Mouse (Mus musculus): ENCODE measurements around the gene Pax3. TPM values are rescaled to one million over a fixed set of nuclear protein-coding genes. Genes with fewer than 3 reads are reported as not detected.

Pax3 gene
- total RNA-seq, 2 experiments from 2014 or later = not detected

GRCm38 (mm10) chr1:78181882-78182281, 15.1 kb downstream of the Pax3 start:
- no peak for DNase-seq (ENCODE audit: low spot score in 2 of 2)

GRCm38 (mm10) chr1:78172334-78172733, 24.6 kb downstream of the Pax3 start:
- DNase-seq (ENCODE audit: low spot score in 2 of 2) = no peak

GRCm38 (mm10) chr1:78171671-78172070, 25.3 kb downstream of the Pax3 start:
- DNase-seq (ENCODE audit: low spot score in 2 of 2) = no peak

- DNase-seq (ENCODE audit: low spot score in 2 of 2) = no peak
Observed at GRCm38 (mm10) chr1:78170771-78171170, 26.2 kb downstream of the Pax3 start.

- DNase-seq (ENCODE audit: low spot score in 2 of 2) = no peak
Observed at GRCm38 (mm10) chr1:78168796-78169195, 28.1 kb downstream of the Pax3 start.

GRCm38 (mm10) chr1:78167577-78168286, 29.2 kb downstream of the Pax3 start:
- no peak for DNase-seq (ENCODE audit: low spot score in 2 of 2)

GRCm38 (mm10) chr1:78161745-78162144, 35.2 kb downstream of the Pax3 start:
- DNase-seq (ENCODE audit: low spot score in 2 of 2) = no peak

- no peak for DNase-seq (ENCODE audit: low spot score in 2 of 2)
Observed at GRCm38 (mm10) chr1:78157930-78158329, 39.0 kb downstream of the Pax3 start.

- DNase-seq (ENCODE audit: low spot score in 2 of 2) = no peak
Observed at GRCm38 (mm10) chr1:78155796-78156195, 41.1 kb downstream of the Pax3 start.

GRCm38 (mm10) chr1:78148011-78148623, 48.8 kb downstream of the Pax3 start:
- DNase-seq (ENCODE audit: low spot score in 2 of 2) = no peak

GRCm38 (mm10) chr1:78143403-78143802, 53.5 kb downstream of the Pax3 start:
- DNase-seq (ENCODE audit: low spot score in 2 of 2) = no peak

- DNase-seq (ENCODE audit: low spot score in 2 of 2) = no peak
Observed at GRCm38 (mm10) chr1:78142912-78143311, 54.0 kb downstream of the Pax3 start.

GRCm38 (mm10) chr1:78141741-78142501, 55.0 kb downstream of the Pax3 start:
- DNase-seq (ENCODE audit: low spot score in 2 of 2) = no peak

- no peak for DNase-seq (ENCODE audit: low spot score in 2 of 2)
Observed at GRCm38 (mm10) chr1:78141314-78141713, 55.6 kb downstream of the Pax3 start.

GRCm38 (mm10) chr1:78140505-78141303, 56.2 kb downstream of the Pax3 start:
- no peak for DNase-seq (ENCODE audit: low spot score in 2 of 2)

- no peak for DNase-seq (ENCODE audit: low spot score in 2 of 2)
Observed at GRCm38 (mm10) chr1:78139287-78139686, 57.6 kb downstream of the Pax3 start.

- DNase-seq (ENCODE audit: low spot score in 2 of 2) = no peak
Observed at GRCm38 (mm10) chr1:78129267-78129666, 67.7 kb downstream of the Pax3 start.

- no peak for DNase-seq (ENCODE audit: low spot score in 2 of 2)
Observed at GRCm38 (mm10) chr1:78119899-78120560, 76.9 kb downstream of the Pax3 start.

- DNase-seq (ENCODE audit: low spot score in 2 of 2) = no peak
Observed at GRCm38 (mm10) chr1:78116046-78116445, 80.9 kb downstream of the Pax3 start.

GRCm38 (mm10) chr1:78110311-78110710, 86.6 kb downstream of the Pax3 start:
- DNase-seq (ENCODE audit: low spot score in 2 of 2) = no peak

- no peak for DNase-seq (ENCODE audit: low spot score in 2 of 2)
Observed at GRCm38 (mm10) chr1:78103511-78103910, 93.4 kb downstream of the Pax3 start.
